Mouse (Mus musculus) cerebellum, adult (tissue): Measurements from ENCODE around the gene Tmem110.

Source experiments
- ATAC-seq: cut with Nextera tagmentation; 2 replicates; pipeline ENCODE4 v1.9.2; 2017; ENCODE audit warnings: mild to moderate bottlenecking, moderate library complexity, mixed read lengths; ENCODE audit not compliant: insufficient number of reproducible peaks, low FRiP score, low TSS enrichment

Gene Tmem110

GRCm38 (mm10) chr14:30861421-30862125 is 36.2 kb downstream of the Tmem110 start:
- ATAC-seq = peak; percentile 58

- peak; percentile 37; the same call in 1 of the 2 replicates for ATAC-seq
Observed at GRCm38 (mm10) chr14:30862368-30862767, 37.0 kb downstream of the Tmem110 start.

- no peak for ATAC-seq
Observed at GRCm38 (mm10) chr14:30865311-30865710, 39.9 kb downstream of the Tmem110 start.

- ATAC-seq = peak; percentile 45; the same call in 1 of the 2 replicates
Observed at GRCm38 (mm10) chr14:30867042-30867441, 41.7 kb downstream of the Tmem110 start.

- ATAC-seq = no peak
Observed at GRCm38 (mm10) chr14:30868826-30869225, 43.4 kb downstream of the Tmem110 start.

- no peak for ATAC-seq
Observed at GRCm38 (mm10) chr14:30869391-30869801, 44.0 kb downstream of the Tmem110 start.

- ATAC-seq = no peak
Observed at GRCm38 (mm10) chr14:30870206-30871147, 45.1 kb downstream of the Tmem110 start.

- ATAC-seq = no peak
Observed at GRCm38 (mm10) chr14:30874095-30874700, 48.8 kb downstream of the Tmem110 start.

GRCm38 (mm10) chr14:30875130-30875865 is 49.9 kb downstream of the Tmem110 start:
- ATAC-seq = no peak

- no peak for ATAC-seq
Observed at GRCm38 (mm10) chr14:30875955-30876354, 50.6 kb downstream of the Tmem110 start.

- ATAC-seq = no peak
Observed at GRCm38 (mm10) chr14:30876451-30876850, 51.1 kb downstream of the Tmem110 start.

GRCm38 (mm10) chr14:30877827-30878226 is 52.4 kb downstream of the Tmem110 start:
- ATAC-seq = no peak

- no peak for ATAC-seq
Observed at GRCm38 (mm10) chr14:30878958-30879571, 53.7 kb downstream of the Tmem110 start, which contains the start of gene Mustn1. Gene Mustn1 (plus strand): TSS chr14:30879200.

GRCm38 (mm10) chr14:30879794-30880193 is 54.4 kb downstream of the Tmem110 start:
- no peak for ATAC-seq

GRCm38 (mm10) chr14:30880251-30880650 is 54.9 kb downstream of the Tmem110 start:
- no peak for ATAC-seq

- ATAC-seq = no peak
Observed at GRCm38 (mm10) chr14:30880811-30881717, 55.7 kb downstream of the Tmem110 start.

GRCm38 (mm10) chr14:30881718-30882108 is 56.3 kb downstream of the Tmem110 start:
- peak; percentile 57 for ATAC-seq

- ATAC-seq = no peak
Observed at GRCm38 (mm10) chr14:30885298-30885697, 59.9 kb downstream of the Tmem110 start.

GRCm38 (mm10) chr14:30886204-30886603 is 60.8 kb downstream of the Tmem110 start, which contains the start of gene Itih4:
Gene Itih4 (plus strand): TSS chr14:30886476.
- ATAC-seq = no peak
